Mouse (Mus musculus) spleen, adult 2 months (tissue): ENCODE results near the gene Prepl.

Experiments used
- CTCF ChIP-seq: fragments of 200-500 bp; IDR thresholded peaks from 2 replicates; pipeline ENCODE4 v1.5.1; 2011; ENCODE audit warnings: mild to moderate bottlenecking, inconsistent platforms; ENCODE audit not compliant: insufficient read depth, insufficient read length, insufficient replicate concordance; ENCODE audit errors: extremely low read depth
- POLR2A ChIP-seq: fragments of 200-500 bp; IDR thresholded peaks from 2 replicates; pipeline ENCODE4 v1.6.1; 2011; ENCODE audit warnings: low read depth, low read length, inconsistent platforms

- TF ChIP-seq POLR2A (no peak), CTCF (no peak)
These were observed 64.9 kb downstream of the Prepl start for GRCm38 (mm10) chr17:85025151-85025550.
